Mouse (Mus musculus) E14TG2a.4 (cell line): Measurements from ENCODE around the gene B230217C12Rik.
A peak's percentile ranks its signal among the peaks of the same experiment; 100 is the strongest.

ENCODE experiments used
- H3K27me3 ChIP-seq: 2 replicates; pipeline ENCODE4 v1.6.1; 2014; ENCODE audit warnings: low read length, control low read depth; ENCODE audit not compliant: insufficient read depth
- H3K36me3 ChIP-seq: 2 replicates; pipeline ENCODE4 v1.6.1; 2014; ENCODE audit warnings: low read length, control low read depth; ENCODE audit not compliant: insufficient read depth
- H3K4me1 ChIP-seq: replicated peaks from 2 replicates; pipeline ENCODE4 v1.6.1; 2014; ENCODE audit warnings: low read depth, low read length, control low read depth
- H3K4me3 ChIP-seq: replicated peaks from 2 replicates; pipeline ENCODE4 v1.5.1; 2014; ENCODE audit warnings: mild to moderate bottlenecking, low read length
- H3K9me3 ChIP-seq: 2 replicates; pipeline ENCODE4 v1.6.1; 2014; ENCODE audit warnings: low read length, control low read depth
- CTCF ChIP-seq: conservative IDR thresholded peaks from 2 replicates; pipeline ENCODE4 v1.5.1; 2014; ENCODE audit warnings: low read length
- NANOG ChIP-seq: IDR thresholded peaks from 2 replicates; pipeline ENCODE4 v1.6.1; 2014; ENCODE audit warnings: borderline replicate concordance, low read length, mixed read lengths
- POU5F1 ChIP-seq: IDR thresholded peaks from 2 replicates; pipeline ENCODE4 v1.6.1; 2014; ENCODE audit warnings: low read length, borderline replicate concordance

The B230217C12Rik gene

DNA sequence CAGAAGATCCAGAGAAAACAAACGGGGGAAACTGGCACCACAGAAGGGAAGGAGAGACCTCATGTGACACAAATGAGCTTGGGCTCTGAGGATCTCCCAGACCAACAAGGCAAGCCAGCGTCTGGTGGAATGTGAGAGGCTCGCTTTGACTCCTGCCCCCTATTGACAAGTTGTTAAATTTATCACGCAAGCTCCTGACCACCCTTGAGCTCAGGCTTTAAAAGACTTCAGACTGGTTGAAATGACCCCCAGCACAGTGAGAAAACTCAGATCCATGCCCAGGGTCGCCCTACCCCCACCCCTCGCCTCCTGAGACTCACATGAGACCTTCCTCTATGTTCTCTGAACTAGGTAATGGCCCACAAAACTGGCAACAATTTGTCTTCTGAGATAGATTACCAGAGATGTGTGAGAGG is at the start of gene B230217C12Rik:
B230217C12Rik (plus strand) TSS at position 242 of the 416 bp plus-strand sequence.
- no peak for TF ChIP-seq NANOG
- TF ChIP-seq CTCF, result peak; percentile 30
- Histone ChIP-seq H3K4me1 (peaks cover 72% of the 10 kb centered on the region), H3K36me3 (peaks cover 33% of the 10 kb centered on the region), H3K9me3 (no peaks in the 10 kb centered on the region), H3K4me3 (peak within 1 kb of the TSS; percentile 85), H3K27me3 (no peaks in the 10 kb centered on the region)

GRCm38 (mm10) chr11:97793165-97793564 is 47.4 kb upstream of the B230217C12Rik start:
- TF ChIP-seq CTCF (peak; percentile 73), POU5F1 (no peak), NANOG (no peak)
- Histone ChIP-seq H3K36me3 (no peaks in the 10 kb centered on the region), H3K4me1 (peaks cover 55% of the 10 kb centered on the region), H3K27me3 (no peaks in the 10 kb centered on the region), H3K4me3 (no peak overlapping the region), H3K9me3 (no peaks in the 10 kb centered on the region)

- TF ChIP-seq POU5F1, result no peak
- peak; percentile 13; the same call in 1 of the 2 replicates for TF ChIP-seq CTCF
- Histone ChIP-seq H3K9me3 (no peaks in the 10 kb centered on the region), H3K4me1 (peaks cover 59% of the 10 kb centered on the region), H3K4me3 (no peak overlapping the region), H3K27me3 (no peaks in the 10 kb centered on the region), H3K36me3 (peaks cover 9% of the 10 kb centered on the region)
These were observed 43.7 kb upstream of the B230217C12Rik start for GRCm38 (mm10) chr11:97796910-97797309.

DNA sequence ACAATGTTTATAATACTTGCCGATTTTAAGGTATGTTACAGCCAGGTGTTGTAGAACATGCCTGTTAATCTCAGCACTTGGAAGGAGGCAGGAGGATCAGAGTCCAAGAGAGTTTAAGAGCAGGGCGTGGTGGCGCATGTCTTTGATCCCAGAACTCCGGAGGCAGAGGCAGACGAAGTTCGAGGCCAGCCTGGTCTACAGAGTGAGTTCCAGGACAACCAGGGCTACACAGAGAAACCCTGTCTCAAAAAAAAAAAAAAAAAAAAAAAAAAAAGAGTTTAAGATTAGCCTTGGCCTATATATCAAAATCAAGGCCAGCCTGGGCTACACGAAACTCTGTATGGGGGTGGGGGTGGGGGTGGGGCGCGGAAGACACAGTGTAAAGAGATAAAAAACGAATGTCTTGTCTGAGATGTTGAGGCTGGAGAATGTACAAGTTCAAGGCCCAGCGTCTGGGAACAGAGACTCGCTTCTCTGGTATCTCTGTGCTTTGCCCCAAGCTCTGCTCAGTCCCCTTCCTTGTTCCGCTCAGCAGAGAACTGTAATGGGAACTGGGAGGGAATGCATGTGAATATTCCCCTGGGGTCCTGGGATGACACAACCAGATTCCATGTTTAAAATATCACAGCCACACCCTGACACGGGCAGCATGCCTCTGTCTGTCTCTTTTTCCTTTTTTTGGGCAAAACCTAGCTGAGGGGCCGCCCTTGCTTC is 43.1 kb upstream of the B230217C12Rik start:
- TF ChIP-seq POU5F1 (no peak), CTCF (no peak), NANOG (no peak)
- peaks cover 16% of the 10 kb centered on the region for H3K36me3 ChIP-seq
- no peaks in the 10 kb centered on the region for H3K9me3 ChIP-seq
- peak overlapping the region; percentile 98 for H3K4me3 ChIP-seq
- H3K27me3 ChIP-seq, result no peaks in the 10 kb centered on the region
- peaks cover 62% of the 10 kb centered on the region for H3K4me1 ChIP-seq

DNA sequence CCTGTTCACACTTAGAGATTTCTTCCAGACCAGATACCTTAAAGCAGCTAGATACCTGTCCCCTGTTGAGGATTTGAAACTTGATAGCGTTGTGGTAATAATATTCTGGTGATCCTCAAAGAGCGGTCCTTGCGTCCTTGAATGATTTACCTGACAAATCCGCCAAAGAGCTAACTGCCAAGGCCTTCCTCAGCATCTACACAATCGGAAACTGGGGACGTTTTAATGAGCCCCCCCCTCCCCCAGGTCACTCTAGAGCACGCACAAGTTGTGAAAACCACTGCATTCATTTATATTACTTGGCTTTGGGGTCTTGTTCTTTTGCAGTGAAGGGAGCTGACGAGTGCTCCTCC is 42.5 kb upstream of the B230217C12Rik start:
- H3K27me3 ChIP-seq, result no peaks in the 10 kb centered on the region
- TF ChIP-seq CTCF (no peak), POU5F1 (no peak)
- H3K4me1 ChIP-seq, result peaks cover 63% of the 10 kb centered on the region
- H3K9me3 ChIP-seq, result no peaks in the 10 kb centered on the region
- peak overlapping the region; percentile 98 for H3K4me3 ChIP-seq
- H3K36me3 ChIP-seq, result peaks cover 16% of the 10 kb centered on the region

- H3K27me3 ChIP-seq, result no peaks in the 10 kb centered on the region
- TF ChIP-seq POU5F1, result no peak
- no peak for TF ChIP-seq NANOG
- TF ChIP-seq CTCF, result no peak
- H3K36me3 ChIP-seq, result peaks cover 16% of the 10 kb centered on the region
- peaks cover 64% of the 10 kb centered on the region for H3K4me1 ChIP-seq
- H3K9me3 ChIP-seq, result no peaks in the 10 kb centered on the region
- peak within 1 kb of the TSS; percentile 98 for H3K4me3 ChIP-seq
These were observed 41.8 kb upstream of the B230217C12Rik start, which contains the start of gene Lasp1 for GRCm38 (mm10) chr11:97798782-97799145. Gene Lasp1, plus strand, starts transcription at chr11:97799000.

- Histone ChIP-seq H3K9me3 (no peaks in the 10 kb centered on the region), H3K36me3 (peaks cover 16% of the 10 kb centered on the region), H3K27me3 (no peaks in the 10 kb centered on the region), H3K4me3 (peak overlapping the region; percentile 98), H3K4me1 (peaks cover 63% of the 10 kb centered on the region)
- TF ChIP-seq CTCF (no peak), NANOG (no peak), POU5F1 (no peak)
These were observed 41.2 kb upstream of the B230217C12Rik start for GRCm38 (mm10) chr11:97799146-97799993.

- Histone ChIP-seq H3K9me3 (no peaks in the 10 kb centered on the region), H3K4me1 (peaks cover 63% of the 10 kb centered on the region), H3K27me3 (no peaks in the 10 kb centered on the region), H3K4me3 (peak overlapping the region; percentile 98), H3K36me3 (peaks cover 16% of the 10 kb centered on the region)
- TF ChIP-seq CTCF, result no peak
- TF ChIP-seq NANOG, result no peak
- no peak for TF ChIP-seq POU5F1
These were observed 40.4 kb upstream of the B230217C12Rik start for GRCm38 (mm10) chr11:97799994-97800690.
